Mouse (Mus musculus) forebrain, postnatal 0 days (tissue): ENCODE measurements around the gene Mat1a. TPM values are rescaled to one million over a fixed set of nuclear protein-coding genes. Genes with fewer than 3 reads are reported as not detected.

ENCODE experiments used
- ATAC-seq: fragments of 200-750 bp; cut with Nextera tagmentation; 2 replicates; pipeline ENCODE4 v1.8.0; 2017; ENCODE audit warnings: mild to moderate bottlenecking, moderate library complexity
- DNase-seq: peaks from one replicate; pipeline ENCODE4 v3.0.0-alpha.2; 2015
- H3K27ac ChIP-seq: fragments of 300-500 bp; sonication (generic); 2 replicates; pipeline ENCODE4 v1.5.1; 2014; ENCODE audit warnings: low read depth, mild to moderate bottlenecking, antibody characterized with exemption, low read length, moderate library complexity, mixed read lengths
- H3K27me3 ChIP-seq: fragments of 300-500 bp; sonication (generic); 2 replicates; pipeline ENCODE4 v1.6.1; 2014; ENCODE audit warnings: mild to moderate bottlenecking, low read length, mixed read lengths; ENCODE audit not compliant: insufficient read depth
- H3K36me3 ChIP-seq: fragments of 300-500 bp; sonication (generic); 2 replicates; pipeline ENCODE4 v1.6.1; 2014; ENCODE audit warnings: mild to moderate bottlenecking, moderate library complexity; ENCODE audit not compliant: insufficient read depth
- H3K4me1 ChIP-seq: fragments of 300-500 bp; sonication (generic); 2 replicates; pipeline ENCODE4 v1.6.1; 2014; ENCODE audit warnings: antibody characterized with exemption; ENCODE audit not compliant: insufficient read depth
- H3K4me2 ChIP-seq: fragments of 300-500 bp; sonication (generic); 2 replicates; pipeline ENCODE4 v1.6.1; 2014; ENCODE audit warnings: low read depth, mild to moderate bottlenecking, moderate library complexity
- H3K4me3 ChIP-seq: fragments of 300-500 bp; sonication (generic); 2 replicates; pipeline ENCODE4 v1.5.1; 2014; ENCODE audit warnings: low read depth, low read length, mixed read lengths
- H3K9ac ChIP-seq: fragments of 300-500 bp; sonication (generic); 2 replicates; pipeline ENCODE4 v1.6.1; 2014; ENCODE audit warnings: mild to moderate bottlenecking
- H3K9me3 ChIP-seq: fragments of 300-500 bp; sonication (generic); 2 replicates; pipeline ENCODE4 v1.6.1; 2016; ENCODE audit warnings: low read length
- CTCF ChIP-seq: sonication (generic); IDR thresholded peaks from 2 replicates; pipeline ENCODE4 v1.5.1; 2016; ENCODE audit warnings: antibody characterized with exemption, control low read depth, low read depth
- WGBS: fragments of 180-500 bp; shearing (Covaris S2); extraction: QIAGEN DNeasy Blood & Tissue Kit; methylation state at CpG from one replicate; pipeline ENCODE4 v1.1.7; 2014; 5-methylcytosine and 5-hydroxymethylcytosine counted together
- polyA plus RNA-seq: library from polyadenylated mRNA; unstranded; fragments of >200 nt; fragmentation: Nextera tagmentation; extraction: Ambion mirVana; gene quantifications from 2 replicates; pipeline ENCODE4 v1.2.1, GENCODE M21; 2015
- total RNA-seq: library from RNA; depleted of rRNA; stranded (reverse); fragments of >200 nt; gene quantifications from 2 replicates; pipeline ENCODE4 v1.2.3, GENCODE M21; 2014

The Mat1a gene
- total and polyA plus RNA-seq, 2 experiments from 2014 or later = not detected

- no peak for ATAC-seq
- TF ChIP-seq CTCF = no peak
- WGBS = 86% methylated on average over 2 of the region's 2 CpGs
These were observed 2.6 kb upstream of the Mat1a start for GRCm38 (mm10) chr14:41102269-41102668.

GRCm38 (mm10) chr14:41111031-41111668, 6.3 kb downstream of the Mat1a start:
- Histone ChIP-seq H3K27me3 (no peaks in the 10 kb centered on the region), H3K4me2 (no peak overlapping the region), H3K9ac (no peak overlapping the region), H3K9me3 (no peaks in the 10 kb centered on the region), H3K36me3 (no peaks in the 10 kb centered on the region), H3K27ac (no peak overlapping the region), H3K4me3 (no peak overlapping the region), H3K4me1 (no peaks in the 10 kb centered on the region)
- WGBS = 85% methylated on average over 7 of the region's 7 CpGs
- ATAC-seq (no peak), DNase-seq (no peak)
- TF ChIP-seq CTCF = no peak

More at GRCm38 (mm10) chr14:41102269-41102668, 2.6 kb upstream of the Mat1a start:
- Histone ChIP-seq H3K9me3 (no peaks in the 10 kb centered on the region), H3K4me3 (no peak overlapping the region), H3K4me1 (no peaks in the 10 kb centered on the region), H3K4me2 (no peak overlapping the region), H3K27ac (no peak overlapping the region), H3K9ac (no peak overlapping the region), H3K36me3 (no peaks in the 10 kb centered on the region), H3K27me3 (no peaks in the 10 kb centered on the region)
- no peak for DNase-seq

- Histone ChIP-seq H3K4me1 (no peaks in the 10 kb centered on the region), H3K9ac (no peak overlapping the region), H3K27ac (no peak overlapping the region), H3K36me3 (no peaks in the 10 kb centered on the region), H3K4me3 (no peak overlapping the region), H3K27me3 (no peaks in the 10 kb centered on the region), H3K4me2 (no peak overlapping the region), H3K9me3 (no peaks in the 10 kb centered on the region)
- no peak for TF ChIP-seq CTCF
- ATAC-seq (no peak), DNase-seq (no peak)
- WGBS = 79% methylated on average over 4 of the region's 4 CpGs
These were observed 8.1 kb downstream of the Mat1a start for GRCm38 (mm10) chr14:41112944-41113343.

GRCm38 (mm10) chr14:41116271-41116670, 11.4 kb downstream of the Mat1a start:
- Histone ChIP-seq H3K9me3 (no peaks in the 10 kb centered on the region), H3K9ac (no peak overlapping the region), H3K36me3 (no peaks in the 10 kb centered on the region), H3K4me1 (no peaks in the 10 kb centered on the region), H3K27ac (no peak overlapping the region), H3K4me2 (no peak overlapping the region), H3K27me3 (no peaks in the 10 kb centered on the region), H3K4me3 (no peak overlapping the region)
- no peak for DNase-seq
- 93% methylated on average over 3 of the region's 3 CpGs for whole genome bisulfite sequencing
- no peak for ATAC-seq
- TF ChIP-seq CTCF = no peak

GRCm38 (mm10) chr14:41124683-41125082, 19.8 kb downstream of the Mat1a start:
- H3K4me2 ChIP-seq = no peak overlapping the region
- no peak for TF ChIP-seq CTCF
- WGBS = 91% methylated on average over 5 of the region's 5 CpGs

GRCm38 (mm10) chr14:41127997-41128396, 23.2 kb downstream of the Mat1a start:
- ATAC-seq = peak; percentile 75
- 20% methylated on average over 4 of the region's 4 CpGs for WGBS
- peak; percentile 46 for DNase-seq
- Histone ChIP-seq H3K27me3 (no peaks in the 10 kb centered on the region), H3K9me3 (no peaks in the 10 kb centered on the region), H3K36me3 (no peaks in the 10 kb centered on the region), H3K4me2 (no peak overlapping the region), H3K9ac (no peak overlapping the region), H3K4me1 (no peaks in the 10 kb centered on the region), H3K4me3 (no peak overlapping the region), H3K27ac (no peak overlapping the region)
- peak; percentile 75 for TF ChIP-seq CTCF

More at GRCm38 (mm10) chr14:41124683-41125082, 19.8 kb downstream of the Mat1a start:
- Histone ChIP-seq H3K27me3 (no peaks in the 10 kb centered on the region), H3K36me3 (no peaks in the 10 kb centered on the region), H3K4me3 (no peak overlapping the region), H3K9ac (no peak overlapping the region), H3K4me1 (no peaks in the 10 kb centered on the region), H3K27ac (no peak overlapping the region), H3K9me3 (no peaks in the 10 kb centered on the region)
- no peak for ATAC-seq
- no peak for DNase-seq

GRCm38 (mm10) chr14:41131540-41131939, 26.7 kb downstream of the Mat1a start, which contains the start of gene Sftpa1:
Sftpa1 (plus strand) TSS chr14:41131782.
- no peak for ATAC-seq
- no peak for DNase-seq
- no peaks in the 10 kb centered on the region for H3K9me3 ChIP-seq
- no peak within 1 kb of the TSS for H3K9ac ChIP-seq
- H3K27me3 ChIP-seq = no peaks in the 10 kb centered on the region
- H3K4me1 ChIP-seq = no peaks in the 10 kb centered on the region
- WGBS = 86% methylated on average over 7 of the region's 7 CpGs
- no peaks in the 10 kb centered on the region for H3K36me3 ChIP-seq
- H3K4me3 ChIP-seq = no peak within 1 kb of the TSS
- no peak within 1 kb of the TSS for H3K4me2 ChIP-seq
- H3K27ac ChIP-seq = no peak within 1 kb of the TSS
- TF ChIP-seq CTCF = no peak
